23 mouse cellular contexts compared by ENCODE assay signal in the genomic region with DNA sequence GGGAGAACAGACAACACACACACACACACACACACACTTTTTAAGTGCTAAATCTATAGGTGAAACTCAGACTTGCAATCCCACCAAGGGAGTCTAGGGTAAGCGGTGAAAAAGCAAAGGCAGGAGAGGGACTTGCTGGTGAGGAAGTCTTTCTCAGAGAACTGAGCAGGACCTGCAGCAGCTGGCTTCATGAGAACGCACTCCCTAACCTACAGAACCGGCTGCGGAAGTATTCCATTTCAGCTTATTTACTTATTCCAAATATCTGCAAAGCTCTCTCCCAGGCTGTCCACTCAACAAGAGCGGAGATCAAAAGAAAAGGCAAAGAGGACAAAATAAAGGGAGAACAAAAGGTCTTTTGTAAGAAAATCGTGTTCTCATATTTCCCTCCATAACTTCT. TPM values are rescaled to one million over a fixed set of nuclear protein-coding genes. Genes with fewer than 3 reads are reported as not detected.
DNase-seq lines count a peak whose midpoint lies in the region; ATAC-seq lines count a peak whose summit lies in the region.
"Had no signal": no experiment of that assay in that cellular context is flagged by ENCODE, and none has a peak within 500 bp of the region (broad histone marks: within the 10 kb centered on the region; RNA-seq: fewer than 3 reads in every experiment).

No protein-coding gene starts in this region.

- no peaks in the 10 kb centered on the region for H3K4me1 ChIP-seq in lung, embryonic 15.5 days
- H3K4me1 ChIP-seq in embryonic facial prominence, embryonic 13.5 days = peaks cover 3% of the 10 kb centered on the region; the same call in 1 of the 2 replicates
- H3K4me1 ChIP-seq in stomach, embryonic 16.5 days (ENCODE audit: control insufficient read depth, insufficient read depth, low read length) = 0 out of 2 replicates have a peak, but pooled peaks cover 2% of the 10 kb centered on the region
- H3K4me1 ChIP-seq: hindbrain, embryonic 15.5 days; limb, embryonic 12.5 days; liver, embryonic 12.5 days had no signal

- no peaks in the 10 kb centered on the region for H3K9me3 ChIP-seq in lung, embryonic 15.5 days
- H3K9me3 ChIP-seq in embryonic facial prominence, embryonic 13.5 days = no peaks in the 10 kb centered on the region
- no peaks in the 10 kb centered on the region for H3K9me3 ChIP-seq in stomach, embryonic 16.5 days (replicated peaks; ENCODE audit: control insufficient read depth, low read length)
- H3K9me3 ChIP-seq: hindbrain, embryonic 15.5 days; limb, embryonic 12.5 days; liver, embryonic 12.5 days had no signal

- no peaks in the 10 kb centered on the region for H3K36me3 ChIP-seq in lung, embryonic 15.5 days
- no peaks in the 10 kb centered on the region for H3K36me3 ChIP-seq in embryonic facial prominence, embryonic 13.5 days
- H3K36me3 ChIP-seq in stomach, embryonic 16.5 days (ENCODE audit: control insufficient read depth, insufficient read depth, low read length) = no peaks in the 10 kb centered on the region
- H3K36me3 ChIP-seq: hindbrain, embryonic 15.5 days; limb, embryonic 12.5 days; liver, embryonic 12.5 days had no signal

- no peak overlapping the region for H3K4me2 ChIP-seq in lung, embryonic 15.5 days
- H3K4me2 ChIP-seq in embryonic facial prominence, embryonic 13.5 days = peak overlapping the region; percentile 11; the same call in 1 of the 2 replicates
- H3K4me2 ChIP-seq in stomach, embryonic 16.5 days (ENCODE audit: low read depth, low read length) = no peak overlapping the region
- H3K4me2 ChIP-seq: heart, embryonic 11.5 days; hindbrain, embryonic 15.5 days; limb, embryonic 12.5 days; liver, embryonic 12.5 days had no signal

- H3K4me3 ChIP-seq in lung, embryonic 15.5 days = no peak overlapping the region
- no peak overlapping the region for H3K4me3 ChIP-seq in embryonic facial prominence, embryonic 13.5 days
- H3K4me3 ChIP-seq in stomach, embryonic 16.5 days (replicated peaks; ENCODE audit: low read length) = no peak overlapping the region
- H3K4me3 ChIP-seq: gastrocnemius, adult 2 months; hindbrain, embryonic 15.5 days; limb, embryonic 12.5 days; liver, embryonic 12.5 days had no signal

- DNase-seq in embryo, embryonic 10.5 days (ENCODE audit: low spot score) = peak; percentile 42
- no peak for DNase-seq in embryo, embryonic 10 days (ENCODE audit: low spot score)
- DNase-seq in lung, postnatal 36 days = no peak
- no peak for DNase-seq in heart, postnatal 14 days
- DNase-seq: adrenal gland, postnatal 25 days; cerebellum, adult 11-12 months; cerebellum, postnatal 14 days; gastrocnemius, adult 2 months; kidney, adult 18-20 months; kidney, postnatal 4 days; lung, adult 2 months; retina, postnatal 1 day; thymus, postnatal 14 days had no signal

- intact Hi-C loops in heart, postnatal 14 days (cut with DNase I) = no loop called here

- WGBS in lung, embryonic 15.5 days = 38% methylated on average over 6 of the region's 6 CpGs
- 24% methylated on average over 6 of the region's 6 CpGs for WGBS in embryonic facial prominence, embryonic 13.5 days
- 38% methylated on average over 6 of the region's 6 CpGs for WGBS in stomach, embryonic 16.5 days

- ATAC-seq in lung, embryonic 15.5 days (ENCODE audit: borderline replicate concordance, extremely low read depth, low FRiP score, low TSS enrichment) = no peak
- ATAC-seq in embryonic facial prominence, embryonic 13.5 days (ENCODE audit: insufficient number of reproducible peaks, insufficient read depth, low FRiP score, low TSS enrichment, low read depth) = no peak
- peak; percentile 40; the same call in 1 of the 2 replicates for ATAC-seq in stomach, embryonic 16.5 days (ENCODE audit: insufficient read depth, low FRiP score)
- no peak for ATAC-seq in inflammation-experienced regulatory T-cells, adult 6 months
- ATAC-seq: activated CD4-positive, CD25-positive, alpha-beta regulatory T cell, adult 4 months; liver, embryonic 12.5 days; midbrain, embryonic 16.5 days had no signal

- no peaks in the 10 kb centered on the region for H3K27me3 ChIP-seq in lung, embryonic 15.5 days
- H3K27me3 ChIP-seq in embryonic facial prominence, embryonic 13.5 days = no peaks in the 10 kb centered on the region
- no peaks in the 10 kb centered on the region for H3K27me3 ChIP-seq in stomach, embryonic 16.5 days (ENCODE audit: control insufficient read depth, insufficient read depth, low read length)
- H3K27me3 ChIP-seq: hindbrain, embryonic 15.5 days; limb, embryonic 12.5 days; liver, embryonic 12.5 days had no signal

- H3K9ac ChIP-seq in lung, embryonic 15.5 days = no peak overlapping the region
- H3K9ac ChIP-seq in embryonic facial prominence, embryonic 13.5 days = 0 out of 2 replicates have a peak overlapping the region, but pooled peaks have one; percentile 32
- no peak overlapping the region for H3K9ac ChIP-seq in stomach, embryonic 16.5 days (ENCODE audit: low read length)
- H3K9ac ChIP-seq: hindbrain, embryonic 15.5 days; limb, embryonic 12.5 days; liver, embryonic 12.5 days had no signal

- H3K27ac ChIP-seq in lung, embryonic 15.5 days = peak overlapping the region; percentile 54; the same call in 1 of the 2 replicates
- H3K27ac ChIP-seq in embryonic facial prominence, embryonic 13.5 days = peak overlapping the region; percentile 51; the same call in 1 of the 2 replicates
- H3K27ac ChIP-seq in stomach, embryonic 16.5 days (ENCODE audit: low read length) = no peak overlapping the region
- H3K27ac ChIP-seq: gastrocnemius, adult 2 months; hindbrain, embryonic 15.5 days; limb, embryonic 12.5 days; liver, embryonic 12.5 days had no signal

RNA-seq across cellular contexts. Expression of gene Cdkal1, which starts 8.9 kb away (rescaled TPM):
- 31.5 and 34.0 TPM in 2 replicates for polyA plus RNA-seq in lung, embryonic 15.5 days (2015; fragmentation: Nextera tagmentation; extraction: Ambion mirVana)
- 34.0 and 37.7 TPM in 2 replicates for polyA plus RNA-seq in embryonic facial prominence, embryonic 13.5 days (2015; fragmentation: Nextera tagmentation; extraction: Ambion mirVana)
- polyA plus RNA-seq in stomach, embryonic 16.5 days (2015; fragmentation: Nextera tagmentation; extraction: Ambion mirVana) = 28.1 and 29.8 TPM in 2 replicates
- total RNA-seq in heart, postnatal 14 days (2021) = 10 to 100 TPM; 27.4 to 29.2 TPM
- polyA plus RNA-seq in inflammation-experienced regulatory T-cells, adult 6 months (2017; shearing (Covaris generic)) = 10 to 100 TPM; 29.6 to 54.2 (median 51.8) TPM
